Mouse (Mus musculus) ES-E14 (cell line): ENCODE data around the gene Asb5.

Experiments
- CHD2 ChIP-seq: IDR thresholded peaks from 2 replicates; pipeline ENCODE4 v1.6.1; 2014; ENCODE audit warnings: mild to moderate bottlenecking, low read depth, low read length, inconsistent platforms
- HCFC1 ChIP-seq: IDR thresholded peaks from 2 replicates; pipeline ENCODE4 v1.6.1; 2012; ENCODE audit warnings: low read length, inconsistent platforms, borderline replicate concordance; ENCODE audit not compliant: insufficient read depth
- MAFK ChIP-seq: IDR thresholded peaks from 2 replicates; pipeline ENCODE4 v1.6.1; 2014; ENCODE audit warnings: mild to moderate bottlenecking, low read depth, low read length, inconsistent platforms; ENCODE audit not compliant: insufficient read depth
- ZC3H11A ChIP-seq: IDR thresholded peaks from 2 replicates; pipeline ENCODE4 v1.6.1; 2012; ENCODE audit warnings: low read depth, mild to moderate bottlenecking, inconsistent platforms, low read length, borderline replicate concordance
- ZNF384 ChIP-seq: IDR thresholded peaks from 2 replicates; pipeline ENCODE4 v1.6.1; 2012; ENCODE audit warnings: low read depth, low read length, inconsistent platforms

DNA sequence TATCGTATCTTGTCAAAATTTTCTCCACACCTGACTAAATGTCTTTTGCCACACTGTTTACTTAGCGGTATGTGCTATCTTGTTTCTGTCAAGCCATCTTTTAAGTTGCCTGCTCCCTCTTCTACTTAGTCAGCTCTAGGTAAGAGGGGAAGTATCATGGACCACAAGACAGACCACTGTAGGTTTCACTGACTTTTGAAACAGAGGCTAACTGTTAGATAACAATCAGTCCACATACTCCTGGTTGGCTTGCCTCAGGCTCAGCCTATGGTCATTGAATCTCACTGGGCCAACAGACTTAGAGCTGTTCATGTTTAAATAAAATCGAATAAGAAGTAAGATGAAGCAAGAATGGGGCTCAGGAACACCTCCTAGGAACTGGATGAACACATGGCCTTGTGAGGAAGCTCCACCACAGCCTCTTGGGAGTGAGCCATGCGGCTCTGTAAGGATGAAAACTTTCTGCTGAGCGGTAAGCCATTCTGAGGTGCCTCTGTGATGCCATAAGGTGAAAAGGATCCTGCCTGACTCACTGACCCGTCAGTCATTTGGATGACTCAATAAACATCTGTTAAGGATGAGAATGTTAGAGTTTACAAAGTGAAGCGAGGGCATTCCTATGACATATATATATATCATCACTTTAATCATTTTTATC, 36.4 kb downstream of the Asb5 start:
- TF ChIP-seq CHD2 = no peak
- TF ChIP-seq ZC3H11A = no peak
- no peak for TF ChIP-seq HCFC1
- no peak for TF ChIP-seq MAFK
- no peak for TF ChIP-seq ZNF384
